Comparison of ENCODE assay signal across 15 mouse cellular contexts in genomic region chr2:68568361-68568760, GRCm38 (mm10). TPM values are rescaled to one million over a fixed set of nuclear protein-coding genes. Genes with fewer than 3 reads are reported as not detected.
A peak's percentile ranks its signal among the peaks of the same experiment; 100 is the strongest.
DNase-seq lines count a peak whose midpoint lies in the region; ATAC-seq and TF ChIP-seq lines count a peak whose summit lies in the region.
"Had no signal": no experiment of that assay in that cellular context is flagged by ENCODE, and none has a peak within 500 bp of the region (broad histone marks: within the 10 kb centered on the region; RNA-seq: fewer than 3 reads in every experiment).

No protein-coding gene starts in this region.

- H3K9ac ChIP-seq in heart, adult 2 months (ENCODE audit: low read depth, low read length) = no peak overlapping the region
- no peak overlapping the region for H3K9ac ChIP-seq in heart, embryonic 11.5 days (ENCODE audit: low read depth, low read length)
- H3K9ac ChIP-seq: lung, embryonic 14.5 days had no signal

- no peak overlapping the region for H3K27ac ChIP-seq in heart, adult 2 months
- no peak overlapping the region for H3K27ac ChIP-seq in heart, embryonic 11.5 days (ENCODE audit: low read depth, low read length)
- no peak overlapping the region for H3K27ac ChIP-seq in cerebellum, adult 2 months (ENCODE audit: insufficient read depth, low read length)
- H3K27ac ChIP-seq in gastrocnemius, adult 2 months = no peak overlapping the region

- TF ChIP-seq POLR2A in heart, adult 2 months (IDR thresholded peaks at IDR 0.05; ENCODE audit: insufficient read depth, low read depth, low read length) = no peak
- no peak for TF ChIP-seq POLR2A in cerebellum, adult 2 months (IDR thresholded peaks at IDR 0.05; ENCODE audit: borderline replicate concordance, insufficient read depth, low read length)

- H3K4me2 ChIP-seq in heart, embryonic 11.5 days = no peak overlapping the region
- H3K4me2 ChIP-seq: lung, embryonic 14.5 days had no signal

- WGBS in heart, adult 2 months = 70% methylated on average over 15 of the region's 15 CpGs
- 88% methylated on average over 15 of the region's 15 CpGs for WGBS in heart, embryonic 11.5 days (ENCODE audit: insufficient replicate concordance)
- WGBS in cerebellum, adult 2 months = 39% methylated on average over 15 of the region's 15 CpGs

- no peaks in the 10 kb centered on the region for H3K27me3 ChIP-seq in heart, adult 2 months (ENCODE audit: control insufficient read depth, insufficient read depth, low read length)
- no peaks in the 10 kb centered on the region for H3K27me3 ChIP-seq in heart, embryonic 11.5 days (ENCODE audit: control insufficient read depth, insufficient read depth, low read length)
- no peaks in the 10 kb centered on the region for H3K27me3 ChIP-seq in cerebellum, adult 2 months (ENCODE audit: control insufficient read depth, insufficient read depth, low read length)
- H3K27me3 ChIP-seq: CH12.LX had no signal

- no peak for ATAC-seq in heart, embryonic 11.5 days (replicated peaks; ENCODE audit: insufficient number of reproducible peaks, low FRiP score, low TSS enrichment)
- ATAC-seq: midbrain, embryonic 16.5 days had no signal

- H3K36me3 ChIP-seq in heart, adult 2 months (ENCODE audit: control insufficient read depth, insufficient read depth, low read length) = no peaks in the 10 kb centered on the region
- H3K36me3 ChIP-seq in heart, embryonic 11.5 days (ENCODE audit: control insufficient read depth, insufficient read depth, low read length) = no peaks in the 10 kb centered on the region

- no peaks in the 10 kb centered on the region for H3K4me1 ChIP-seq in heart, adult 2 months (ENCODE audit: control insufficient read depth, insufficient read depth, low read length)
- no peaks in the 10 kb centered on the region for H3K4me1 ChIP-seq in heart, embryonic 11.5 days (ENCODE audit: control insufficient read depth, insufficient read depth, low read length)
- H3K4me1 ChIP-seq in cerebellum, adult 2 months (ENCODE audit: control insufficient read depth, insufficient read depth, low read length) = no peaks in the 10 kb centered on the region

- TF ChIP-seq EP300 in heart, adult 2 months (IDR thresholded peaks at IDR 0.05; ENCODE audit: insufficient read depth, low read depth, low read length) = no peak

- H3K9me3 ChIP-seq in heart, embryonic 11.5 days (replicated peaks; ENCODE audit: control insufficient read depth, low read length) = no peaks in the 10 kb centered on the region

- peak; percentile 74 to 83 for DNase-seq in heart, adult 2 months
- DNase-seq in cerebellum, adult 2 months = peak; percentile 32 to 59
- peak; percentile 72 for DNase-seq in gastrocnemius, adult 2 months
- DNase-seq in layer of hippocampus, adult 9-11 months = peak; percentile 44
- no peak for DNase-seq in thymus, postnatal 0 days (ENCODE audit: low spot score)
- DNase-seq in adrenal gland, postnatal 36 days = no peak
- DNase-seq: kidney, adult 18-20 months; lung, embryonic 14.5 days had no signal

- H3K4me3 ChIP-seq in heart, adult 2 months = no peak overlapping the region
- H3K4me3 ChIP-seq in heart, embryonic 11.5 days (ENCODE audit: low read depth, low read length) = no peak overlapping the region
- no peak overlapping the region for H3K4me3 ChIP-seq in cerebellum, adult 2 months (replicated peaks; ENCODE audit: insufficient read depth, low read depth, low read length)
- H3K4me3 ChIP-seq in gastrocnemius, adult 2 months = no peak overlapping the region
- H3K4me3 ChIP-seq: erythroblast, embryonic 14.5 days had no signal

- intact Hi-C loops in heart, adult 2 months (cut with DNase I) = loop anchor here (10.0 kb wide), 1 partner anchor 204 kb away; no protein-coding TSS in a partner anchor
- intact Hi-C loops in gastrocnemius, adult 2 months (cut with DNase I) = loop anchor here (10.0 kb wide), 1 partner anchor 536 kb away; no protein-coding TSS in a partner anchor

- TF ChIP-seq CTCF in heart, adult 2 months (IDR thresholded peaks at IDR 0.05) = no peak
- TF ChIP-seq CTCF in cerebellum, adult 2 months (IDR thresholded peaks at IDR 0.05; ENCODE audit: borderline replicate concordance, insufficient read depth, low read depth, low read length) = no peak
- TF ChIP-seq CTCF in gastrocnemius, adult 2 months (IDR thresholded peaks at IDR 0.05) = no peak

- H3K79me2 ChIP-seq in heart, adult 2 months (replicated peaks; ENCODE audit: control insufficient read depth, insufficient read depth, low read length) = no peaks in the 10 kb centered on the region

RNA-seq across cellular contexts. Expression of gene 4933409G03Rik, which starts 13.9 kb away (rescaled TPM):
- not detected for total RNA-seq in heart, adult 2 months (2021)
- not detected in 2 replicates for polyA plus RNA-seq in heart, adult 2 months (2012; rRNA removed)
- not detected in 2 replicates for polyA plus RNA-seq in heart, embryonic 11.5 days (2014; fragmentation: Nextera tagmentation; extraction: Ambion mirVana)
- polyA plus RNA-seq in cerebellum, adult 2 months (2012; rRNA removed) = not detected in 2 replicates
- not detected for total RNA-seq in gastrocnemius, adult 2 months (2021)
- not detected in 2 replicates for polyA plus RNA-seq in thymus, postnatal 0 days (2015; fragmentation: Nextera tagmentation; extraction: Ambion mirVana)
- total RNA-seq in adrenal gland, postnatal 36 days (2021) = not detected
- total RNA-seq: CH12.LX had no signal
- polyA plus RNA-seq: erythroblast, embryonic 14.5 days; heart, embryonic 16.5 days; limb, embryonic 11.5 days; lung, embryonic 14.5 days; midbrain, embryonic 16.5 days; stomach, embryonic 16.5 days had no signal

Comparison
In these comparisons a context has a peak if more than half of its experiments do, and no peak if none do; other contexts are left out.
1. DNase-seq: peak in heart, adult 2 months (2 of 2), cerebellum, adult 2 months (2 of 2), gastrocnemius, adult 2 months (single experiment) and layer of hippocampus, adult 9-11 months (single experiment); none in thymus, postnatal 0 days (single experiment) and adrenal gland, postnatal 36 days (0 of 2).